Mouse (Mus musculus) heart, postnatal 0 days (tissue): ENCODE data around the gene Macf1. TPM values are rescaled to one million over a fixed set of nuclear protein-coding genes. Genes with fewer than 3 reads are reported as not detected.

ENCODE experiments used
- ATAC-seq: fragments of 200-750 bp; cut with Nextera tagmentation; 2 replicates; pipeline ENCODE4 v1.8.0; 2017; ENCODE audit warnings: low read depth, moderate number of reproducible peaks, moderate library complexity; ENCODE audit not compliant: insufficient read depth
- DNase-seq: peaks from one replicate; pipeline ENCODE4 v3.0.0-alpha.2; 2016; ENCODE audit warnings: low spot score
- H3K27ac ChIP-seq: fragments of 300-500 bp; sonication (generic); 2 replicates; pipeline ENCODE4 v1.5.1; 2014; ENCODE audit warnings: low read depth, mild to moderate bottlenecking
- H3K27me3 ChIP-seq: fragments of 300-500 bp; sonication (generic); 2 replicates; pipeline ENCODE4 v1.6.1; 2014; ENCODE audit warnings: low read length, mixed read lengths; ENCODE audit not compliant: control insufficient read depth, insufficient read depth
- H3K36me3 ChIP-seq: fragments of 300-500 bp; sonication (generic); replicated peaks from 2 replicates; pipeline ENCODE4 v1.6.1; 2014; ENCODE audit warnings: low read length, mixed read lengths; ENCODE audit not compliant: control insufficient read depth, insufficient read depth
- H3K4me1 ChIP-seq: fragments of 300-500 bp; sonication (generic); 2 replicates; pipeline ENCODE4 v1.6.1; 2014; ENCODE audit warnings: antibody characterized with exemption; ENCODE audit not compliant: control insufficient read depth, insufficient read depth
- H3K4me2 ChIP-seq: fragments of 300-500 bp; sonication (generic); 2 replicates; pipeline ENCODE4 v1.6.1; 2014; ENCODE audit warnings: low read depth, mild to moderate bottlenecking, low read length, moderate library complexity
- H3K4me3 ChIP-seq: fragments of 300-500 bp; sonication (generic); 2 replicates; pipeline ENCODE4 v1.5.1; 2014; ENCODE audit warnings: low read depth, low read length
- H3K9ac ChIP-seq: fragments of 300-500 bp; sonication (generic); replicated peaks from 2 replicates; pipeline ENCODE4 v1.6.1; 2014; ENCODE audit warnings: low read depth, low read length, mixed read lengths
- H3K9me3 ChIP-seq: fragments of 300-500 bp; sonication (generic); replicated peaks from 2 replicates; pipeline ENCODE4 v1.6.1; 2016; ENCODE audit warnings: low read length; ENCODE audit not compliant: control insufficient read depth
- CTCF ChIP-seq: IDR thresholded peaks from 2 replicates; pipeline ENCODE4 v1.5.1; 2016; ENCODE audit warnings: antibody characterized with exemption, control low read depth, low read depth
- EP300 ChIP-seq: IDR thresholded peaks from 2 replicates; pipeline ENCODE4 v1.6.1; 2016; ENCODE audit warnings: antibody characterized with exemption, low read depth
- WGBS: fragments of 180-500 bp; shearing (Covaris S2); extraction: QIAGEN DNeasy Blood & Tissue Kit; methylation state at CpG from one replicate; pipeline ENCODE4 v1.1.7; 2014; 5-methylcytosine and 5-hydroxymethylcytosine counted together
- polyA plus RNA-seq: library from polyadenylated mRNA; unstranded; fragments of >200 nt; fragmentation: Nextera tagmentation; extraction: Ambion mirVana; gene quantifications from 2 replicates; pipeline ENCODE4 v1.2.1, GENCODE M21; 2015
- total RNA-seq: library from RNA; depleted of rRNA; stranded (reverse); fragments of >200 nt; gene quantifications from 2 replicates; pipeline ENCODE4 v1.2.3, GENCODE M21; 2014; ENCODE audit warnings: low replicate concordance

The Macf1 gene
- total and polyA plus RNA-seq, 2 experiments from 2014 or later: 41.4 to 236 TPM

GRCm38 (mm10) chr4:123670598-123670997, 13.6 kb downstream of the Macf1 start:
- no peak for DNase-seq
- no peak for ATAC-seq
- no peak overlapping the region for H3K27ac ChIP-seq
- H3K27me3 ChIP-seq: no peaks in the 10 kb centered on the region
- TF ChIP-seq EP300: no peak
- no peak for TF ChIP-seq CTCF
- no peak overlapping the region for H3K4me2 ChIP-seq
- no peaks in the 10 kb centered on the region for H3K9me3 ChIP-seq
- no peak overlapping the region for H3K9ac ChIP-seq
- no peaks in the 10 kb centered on the region for H3K36me3 ChIP-seq
- H3K4me1 ChIP-seq: peaks cover 5% of the 10 kb centered on the region; the same call in 1 of the 2 replicates
- no peak overlapping the region for H3K4me3 ChIP-seq

GRCm38 (mm10) chr4:123669696-123670095, 14.5 kb downstream of the Macf1 start:
- DNase-seq (no peak), ATAC-seq (no peak)
- Histone ChIP-seq H3K36me3 (no peaks in the 10 kb centered on the region), H3K4me1 (peaks cover 5% of the 10 kb centered on the region; the same call in 1 of the 2 replicates), H3K4me3 (no peak overlapping the region), H3K27me3 (no peaks in the 10 kb centered on the region), H3K9me3 (no peaks in the 10 kb centered on the region), H3K4me2 (no peak overlapping the region), H3K9ac (no peak overlapping the region), H3K27ac (no peak overlapping the region)
- TF ChIP-seq CTCF (no peak), EP300 (no peak)
- WGBS: 72% methylated on average over 6 of the region's 6 CpGs

- no peak for TF ChIP-seq EP300
- TF ChIP-seq CTCF: peak; percentile 98
- Histone ChIP-seq H3K9me3 (no peaks in the 10 kb centered on the region), H3K36me3 (no peaks in the 10 kb centered on the region), H3K27ac (peak overlapping the region; percentile 40), H3K9ac (no peak overlapping the region), H3K27me3 (no peaks in the 10 kb centered on the region), H3K4me1 (peaks cover 16% of the 10 kb centered on the region), H3K4me3 (no peak overlapping the region), H3K4me2 (no peak overlapping the region)
- 35% methylated on average over 1 of the region's 1 CpGs for WGBS
- ATAC-seq: no peak
- DNase-seq: peak; percentile 80
These were observed 16.8 kb downstream of the Macf1 start for GRCm38 (mm10) chr4:123667260-123667867.

DNA sequence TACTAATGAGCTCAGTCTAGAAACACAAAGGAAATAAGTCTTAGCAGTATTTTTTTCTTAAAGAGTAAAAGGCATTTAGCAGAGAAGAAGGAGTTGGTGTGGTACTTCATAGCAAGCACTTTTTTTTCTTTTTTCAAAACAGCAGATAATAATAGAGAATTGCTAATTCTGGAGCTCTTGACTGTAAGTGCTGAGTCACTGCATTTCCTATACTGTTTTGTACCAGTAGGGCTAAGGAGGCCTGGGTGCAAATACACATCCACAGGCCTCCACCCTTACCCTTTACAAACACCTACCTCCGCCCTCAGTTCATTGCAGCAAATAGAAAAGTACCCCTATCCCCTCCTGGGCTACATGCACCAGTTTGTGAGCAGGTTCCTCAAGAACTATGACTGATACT, 17.6 kb downstream of the Macf1 start:
- DNase-seq (no peak), ATAC-seq (no peak)
- Histone ChIP-seq H3K9me3 (no peaks in the 10 kb centered on the region), H3K4me1 (peaks cover 21% of the 10 kb centered on the region), H3K36me3 (no peaks in the 10 kb centered on the region), H3K27me3 (no peaks in the 10 kb centered on the region), H3K4me2 (no peak overlapping the region), H3K9ac (no peak overlapping the region), H3K4me3 (no peak overlapping the region), H3K27ac (no peak overlapping the region)
- TF ChIP-seq CTCF (no peak), EP300 (no peak)
- WGBS: 94% methylated on average over 1 of the region's 1 CpGs

GRCm38 (mm10) chr4:123665681-123666278, 18.4 kb downstream of the Macf1 start:
- no peaks in the 10 kb centered on the region for H3K27me3 ChIP-seq
- H3K9ac ChIP-seq: peak overlapping the region; percentile 94; the same call in 1 of the 2 replicates
- no peaks in the 10 kb centered on the region for H3K36me3 ChIP-seq
- ATAC-seq (no peak), DNase-seq (no peak)
- peak overlapping the region; percentile 99; the same call in 1 of the 2 replicates for H3K27ac ChIP-seq
- no peak for TF ChIP-seq CTCF
- no peak for TF ChIP-seq EP300
- H3K4me1 ChIP-seq: peaks cover 21% of the 10 kb centered on the region
- H3K4me2 ChIP-seq: peak overlapping the region; percentile 97
- 47% methylated on average over 11 of the region's 11 CpGs for WGBS
- H3K4me3 ChIP-seq: peak overlapping the region; percentile 99
- H3K9me3 ChIP-seq: no peaks in the 10 kb centered on the region
